Mouse (Mus musculus) layer of hippocampus, adult 9-10 months (tissue): ENCODE measurements at regions not wholly inside any gene's neighbourhood (a gene's known extent, or its start where the extent isn't known, plus 50 kb on each side); places are given as distances from the start of the nearest gene placed in this dataset.

Experiments used
- DNase-seq: peaks from one replicate; pipeline ENCODE4 v3.0.0; 2022; ENCODE audit warnings: low spot score

DNA sequence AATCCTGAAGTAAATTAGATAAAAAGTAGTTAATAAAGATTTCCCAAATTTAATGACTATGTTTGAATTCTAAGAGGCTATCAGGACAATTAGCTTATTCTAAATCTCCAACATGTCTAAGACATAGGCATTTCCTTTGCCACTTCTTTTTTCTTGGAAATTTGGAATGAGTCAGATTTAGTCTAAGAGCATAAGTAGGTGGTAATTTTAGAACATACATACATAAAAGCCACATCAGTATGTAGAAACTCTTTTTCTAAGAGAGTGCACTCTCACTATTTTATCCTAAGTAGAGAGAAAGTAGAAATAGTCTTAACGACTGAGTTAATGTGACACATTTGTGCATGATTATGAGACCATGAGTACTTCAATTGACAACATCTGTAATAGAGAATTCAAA is 802.4 kb upstream of the Ncam2 start:
- DNase-seq: no peak

DNA sequence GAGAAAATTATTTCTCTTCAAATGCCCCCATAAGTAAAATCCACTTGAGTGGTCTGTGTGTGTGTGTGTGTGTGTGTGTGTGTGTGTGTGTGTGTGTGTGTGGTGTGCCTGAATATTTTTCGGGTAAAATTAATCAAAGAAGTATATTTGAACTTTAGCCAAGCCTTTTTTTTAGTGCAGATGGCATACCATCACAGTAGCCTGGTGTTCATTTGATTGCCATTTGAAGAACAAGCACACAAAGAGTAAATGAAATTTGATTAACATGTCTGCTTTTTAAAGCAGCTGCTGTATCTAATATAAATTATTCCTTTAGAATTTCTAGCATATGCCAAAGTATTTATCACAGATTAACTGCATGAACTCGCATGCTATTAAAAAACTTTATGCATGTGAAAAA is 796.1 kb upstream of the Ncam2 start:
- peak; percentile 7 for DNase-seq

DNA sequence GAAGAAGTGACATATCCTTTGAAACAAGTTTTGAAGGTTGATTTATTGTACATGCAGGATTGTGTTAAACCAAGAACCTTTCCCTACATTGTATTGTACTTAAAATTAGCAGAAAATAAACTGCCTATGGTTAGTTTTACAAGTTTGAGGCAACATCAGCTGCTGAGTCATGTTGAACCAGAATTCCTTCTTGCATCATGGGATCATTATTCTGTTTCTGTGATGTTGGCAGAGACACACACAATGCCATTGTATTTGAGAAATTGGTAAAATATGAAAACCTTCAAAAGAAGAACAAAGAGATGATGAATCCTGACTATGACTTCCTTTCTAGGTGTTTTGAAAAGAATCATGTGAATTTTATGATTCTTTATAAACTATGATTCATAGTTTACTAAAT is 791.9 kb upstream of the Ncam2 start:
- DNase-seq: no peak
